Mouse (Mus musculus) midbrain, embryonic 10.5 days (tissue): Measurements from ENCODE around the gene Rbp7. TPM values are rescaled to one million over a fixed set of nuclear protein-coding genes. Genes with fewer than 3 reads are reported as not detected.

ENCODE experiments used
- polyA plus RNA-seq: library from polyadenylated mRNA; unstranded; fragments of >200 nt; fragmentation: Nextera tagmentation; extraction: Ambion mirVana; gene quantifications from 2 replicates; pipeline ENCODE4 v1.2.1, GENCODE M21; 2016

Rbp7 gene
- polyA plus RNA-seq, 1 experiment from 2014 or later: not detected

Other genes with a start within 250 kb of the Rbp7 start
- 63.4 and 82.4 TPM in 2 replicates for gene Kif1b, start 147.3 kb downstream of the Rbp7 start, polyA plus RNA-seq
- 56.2 and 60.9 TPM in 2 replicates for gene Ube4b, start 28.2 kb downstream of the Rbp7 start, polyA plus RNA-seq
- gene Tmem274, start 22.4 kb upstream of the Rbp7 start, polyA plus RNA-seq: 0.41 and 0.55 TPM in 2 replicates
- 16.2 and 18.8 TPM in 2 replicates for gene Nmnat1, start 30.2 kb upstream of the Rbp7 start, polyA plus RNA-seq
- gene Lzic, start 30.3 kb upstream of the Rbp7 start, polyA plus RNA-seq: 48.5 and 48.9 TPM in 2 replicates
- gene Ctnnbip1, start 63.3 kb upstream of the Rbp7 start, polyA plus RNA-seq: 54.8 and 56.6 TPM in 2 replicates
- gene Clstn1, start 131.5 kb upstream of the Rbp7 start, polyA plus RNA-seq: 17.5 and 29.8 TPM in 2 replicates
- 7.9 and 11.2 TPM in 2 replicates for gene Pik3cd, start 247.6 kb upstream of the Rbp7 start, polyA plus RNA-seq